Mouse (Mus musculus) midbrain, embryonic 12.5 days (tissue): ENCODE measurements around the gene Siae. TPM values are rescaled to one million over a fixed set of nuclear protein-coding genes. Genes with fewer than 3 reads are reported as not detected.

Source experiments
- ATAC-seq: fragments of 200-750 bp; cut with Nextera tagmentation; 2 replicates; pipeline ENCODE4 v1.8.0; 2017; ENCODE audit warnings: low read depth, moderate TSS enrichment, moderate library complexity; ENCODE audit not compliant: low FRiP score
- H3K27ac ChIP-seq: fragments of 300-500 bp; sonication (generic); replicated peaks from 2 replicates; pipeline ENCODE4 v1.5.1; 2016; ENCODE audit warnings: mild to moderate bottlenecking
- H3K27me3 ChIP-seq: fragments of 300-500 bp; sonication (generic); 2 replicates; pipeline ENCODE4 v1.6.1; 2016; ENCODE audit warnings: mild to moderate bottlenecking
- H3K36me3 ChIP-seq: fragments of 300-500 bp; sonication (generic); 2 replicates; pipeline ENCODE4 v1.6.1; 2016
- H3K4me1 ChIP-seq: fragments of 300-500 bp; sonication (generic); 2 replicates; pipeline ENCODE4 v1.6.1; 2016
- H3K4me2 ChIP-seq: fragments of 300-500 bp; sonication (generic); replicated peaks from 2 replicates; pipeline ENCODE4 v1.6.1; 2016; ENCODE audit warnings: mild to moderate bottlenecking, moderate library complexity
- H3K4me3 ChIP-seq: fragments of 300-500 bp; sonication (generic); 2 replicates; pipeline ENCODE4 v1.5.1; 2016; ENCODE audit warnings: mild to moderate bottlenecking
- H3K9ac ChIP-seq: fragments of 300-500 bp; sonication (generic); replicated peaks from 2 replicates; pipeline ENCODE4 v1.6.1; 2016; ENCODE audit warnings: mild to moderate bottlenecking, moderate library complexity
- H3K9me3 ChIP-seq: fragments of 300-500 bp; sonication (generic); 2 replicates; pipeline ENCODE4 v1.6.1; 2016; ENCODE audit warnings: mild to moderate bottlenecking
- WGBS: fragments of 180-500 bp; shearing (Covaris S2); methylation state at CpG from one replicate; pipeline ENCODE4 v1.1.7; 2016; 5-methylcytosine and 5-hydroxymethylcytosine counted together
- polyA plus RNA-seq: library from polyadenylated mRNA; unstranded; fragments of >200 nt; fragmentation: Nextera tagmentation; extraction: Ambion mirVana; gene quantifications from 2 replicates; pipeline ENCODE4 v1.2.1, GENCODE M21; 2016

Gene Siae
- polyA plus RNA-seq, 1 experiment from 2014 or later, result 6.8 TPM

- peaks cover 14% of the 10 kb centered on the region for H3K4me1 ChIP-seq
- WGBS, result 88% methylated on average over 6 of the region's 6 CpGs
- no peak overlapping the region for H3K4me3 ChIP-seq
- H3K9me3 ChIP-seq, result no peaks in the 10 kb centered on the region
- H3K36me3 ChIP-seq, result no peaks in the 10 kb centered on the region
- ATAC-seq, result no peak
- no peak overlapping the region for H3K9ac ChIP-seq
- H3K27ac ChIP-seq, result no peak overlapping the region
- H3K4me2 ChIP-seq, result no peak overlapping the region
- peaks cover 7% of the 10 kb centered on the region; the same call in 1 of the 2 replicates for H3K27me3 ChIP-seq
Measured at GRCm38 (mm10) chr9:37621290-37621689, 65.8 kb downstream of the Siae start.

- Histone ChIP-seq H3K9ac (no peak overlapping the region), H3K36me3 (no peaks in the 10 kb centered on the region), H3K4me3 (no peak overlapping the region), H3K4me2 (no peak overlapping the region), H3K27ac (no peak overlapping the region), H3K27me3 (peaks cover 7% of the 10 kb centered on the region; the same call in 1 of the 2 replicates), H3K9me3 (no peaks in the 10 kb centered on the region), H3K4me1 (peaks cover 16% of the 10 kb centered on the region)
- 88% methylated on average over 3 of the region's 3 CpGs for WGBS
- no peak for ATAC-seq
Measured at GRCm38 (mm10) chr9:37623981-37624380, 68.5 kb downstream of the Siae start.

GRCm38 (mm10) chr9:37624502-37624901, 69.0 kb downstream of the Siae start:
- Histone ChIP-seq H3K4me1 (peaks cover 16% of the 10 kb centered on the region), H3K9me3 (no peaks in the 10 kb centered on the region), H3K27me3 (peaks cover 7% of the 10 kb centered on the region; the same call in 1 of the 2 replicates), H3K4me3 (no peak overlapping the region), H3K36me3 (no peaks in the 10 kb centered on the region), H3K4me2 (no peak overlapping the region), H3K9ac (no peak overlapping the region), H3K27ac (no peak overlapping the region)
- 83% methylated on average over 1 of the region's 1 CpGs for WGBS
- ATAC-seq, result no peak

GRCm38 (mm10) chr9:37625129-37625528, 69.6 kb downstream of the Siae start:
- H3K27ac ChIP-seq, result peak overlapping the region; percentile 82
- H3K36me3 ChIP-seq, result no peaks in the 10 kb centered on the region
- WGBS, result 31% methylated on average over 3 of the region's 3 CpGs
- peak overlapping the region; percentile 29; the same call in 1 of the 2 replicates for H3K4me2 ChIP-seq
- peaks cover 2% of the 10 kb centered on the region; the same call in 1 of the 2 replicates for H3K27me3 ChIP-seq
- no peak overlapping the region for H3K9ac ChIP-seq
- H3K4me1 ChIP-seq, result peaks cover 16% of the 10 kb centered on the region
- H3K9me3 ChIP-seq, result no peaks in the 10 kb centered on the region
- ATAC-seq, result peak; percentile 79
- H3K4me3 ChIP-seq, result no peak overlapping the region

- Histone ChIP-seq H3K4me3 (no peak overlapping the region), H3K4me2 (peak overlapping the region; percentile 29), H3K9me3 (no peaks in the 10 kb centered on the region), H3K27ac (peak overlapping the region; percentile 82), H3K36me3 (no peaks in the 10 kb centered on the region), H3K9ac (no peak overlapping the region; the same call in 1 of the 2 replicates), H3K4me1 (peaks cover 16% of the 10 kb centered on the region), H3K27me3 (no peaks in the 10 kb centered on the region)
- WGBS, result 14% methylated on average over 7 of the region's 7 CpGs
- ATAC-seq, result peak; percentile 74
Measured at GRCm38 (mm10) chr9:37625641-37626040, 70.1 kb downstream of the Siae start.

GRCm38 (mm10) chr9:37626103-37626567, 70.6 kb downstream of the Siae start:
- Histone ChIP-seq H3K36me3 (no peaks in the 10 kb centered on the region), H3K9ac (no peak overlapping the region), H3K4me3 (no peak overlapping the region), H3K4me2 (peak overlapping the region; percentile 29), H3K9me3 (no peaks in the 10 kb centered on the region), H3K27me3 (no peaks in the 10 kb centered on the region), H3K4me1 (peaks cover 16% of the 10 kb centered on the region), H3K27ac (peak overlapping the region; percentile 82)
- 8% methylated on average over 3 of the region's 3 CpGs for WGBS
- peak; percentile 71 for ATAC-seq

- no peak for ATAC-seq
- WGBS, result 91% methylated on average over 1 of the region's 1 CpGs
- Histone ChIP-seq H3K9me3 (no peaks in the 10 kb centered on the region), H3K4me2 (no peak overlapping the region), H3K4me3 (no peak overlapping the region), H3K4me1 (peaks cover 16% of the 10 kb centered on the region), H3K27me3 (no peaks in the 10 kb centered on the region), H3K27ac (no peak overlapping the region), H3K36me3 (no peaks in the 10 kb centered on the region), H3K9ac (no peak overlapping the region)
Measured at GRCm38 (mm10) chr9:37627263-37627662, 71.8 kb downstream of the Siae start.

- H3K27me3 ChIP-seq, result no peaks in the 10 kb centered on the region
- H3K36me3 ChIP-seq, result no peaks in the 10 kb centered on the region
- no peak overlapping the region for H3K4me3 ChIP-seq
- peaks cover 16% of the 10 kb centered on the region for H3K4me1 ChIP-seq
- no peak overlapping the region for H3K4me2 ChIP-seq
- WGBS, result 44% methylated on average over 4 of the region's 4 CpGs
- no peak overlapping the region for H3K9ac ChIP-seq
- no peak for ATAC-seq
- no peaks in the 10 kb centered on the region for H3K9me3 ChIP-seq
- no peak overlapping the region for H3K27ac ChIP-seq
Measured at GRCm38 (mm10) chr9:37628581-37628980, 73.1 kb downstream of the Siae start.

- ATAC-seq, result no peak
- WGBS, result 94% methylated on average over 2 of the region's 2 CpGs
Measured at GRCm38 (mm10) chr9:37629941-37630340, 74.4 kb downstream of the Siae start.

GRCm38 (mm10) chr9:37632305-37632704, 76.8 kb downstream of the Siae start:
- no peaks in the 10 kb centered on the region for H3K9me3 ChIP-seq
- H3K4me2 ChIP-seq, result no peak overlapping the region
- no peaks in the 10 kb centered on the region for H3K27me3 ChIP-seq
- H3K36me3 ChIP-seq, result no peaks in the 10 kb centered on the region
- H3K4me3 ChIP-seq, result no peak overlapping the region
- no peak for ATAC-seq
- no peak overlapping the region for H3K27ac ChIP-seq
- H3K9ac ChIP-seq, result no peak overlapping the region
- 82% methylated on average over 2 of the region's 2 CpGs for WGBS
- no peaks in the 10 kb centered on the region for H3K4me1 ChIP-seq

More at GRCm38 (mm10) chr9:37629941-37630340, 74.4 kb downstream of the Siae start:
- H3K4me1 ChIP-seq, result peaks cover 15% of the 10 kb centered on the region
- no peaks in the 10 kb centered on the region for H3K9me3 ChIP-seq
- H3K27ac ChIP-seq, result no peak overlapping the region
- H3K4me3 ChIP-seq, result no peak overlapping the region
- H3K27me3 ChIP-seq, result no peaks in the 10 kb centered on the region
- H3K9ac ChIP-seq, result no peak overlapping the region
- no peak overlapping the region for H3K4me2 ChIP-seq
- no peaks in the 10 kb centered on the region for H3K36me3 ChIP-seq

GRCm38 (mm10) chr9:37634269-37634668, 78.8 kb downstream of the Siae start:
- no peaks in the 10 kb centered on the region for H3K36me3 ChIP-seq
- H3K4me2 ChIP-seq, result no peak overlapping the region
- no peak overlapping the region for H3K27ac ChIP-seq
- H3K4me3 ChIP-seq, result no peak overlapping the region
- H3K9me3 ChIP-seq, result no peaks in the 10 kb centered on the region
- H3K4me1 ChIP-seq, result no peaks in the 10 kb centered on the region
- no peak overlapping the region for H3K9ac ChIP-seq
- no peaks in the 10 kb centered on the region for H3K27me3 ChIP-seq
- ATAC-seq, result no peak
- WGBS, result 92% methylated on average over 3 of the region's 3 CpGs

- Histone ChIP-seq H3K9ac (no peak overlapping the region), H3K4me1 (no peaks in the 10 kb centered on the region), H3K27ac (no peak overlapping the region), H3K4me2 (no peak overlapping the region), H3K36me3 (no peaks in the 10 kb centered on the region), H3K4me3 (no peak overlapping the region), H3K9me3 (no peaks in the 10 kb centered on the region), H3K27me3 (no peaks in the 10 kb centered on the region)
- peak; percentile 49; the same call in 1 of the 2 replicates for ATAC-seq
- WGBS, result 13% methylated on average over 7 of the region's 7 CpGs
Measured at GRCm38 (mm10) chr9:37636335-37636734, 80.8 kb downstream of the Siae start.
